Mouse (Mus musculus) megakaryocyte, embryonic 14.5 days (primary cell): ENCODE measurements around the gene Jarid2. TPM values are rescaled to one million over a fixed set of nuclear protein-coding genes. Genes with fewer than 3 reads are reported as not detected.

Source experiments
- H3K27me3 ChIP-seq: replicated peaks from 2 replicates; pipeline ENCODE3; 2012; ENCODE audit warnings: inconsistent platforms
- H3K36me3 ChIP-seq: replicated peaks from 2 replicates; pipeline ENCODE3; 2012; ENCODE audit warnings: low read length, inconsistent platforms, mixed read lengths
- H3K4me1 ChIP-seq: 2 replicates; pipeline ENCODE4 v1.6.1; 2012; ENCODE audit warnings: inconsistent platforms
- H3K4me3 ChIP-seq: replicated peaks from 2 replicates; pipeline ENCODE3; 2012; ENCODE audit warnings: moderate library complexity, mild to moderate bottlenecking, inconsistent platforms
- H3K9me3 ChIP-seq: 2 replicates; pipeline ENCODE4 v1.6.1; 2012; ENCODE audit warnings: inconsistent platforms
- FLI1 ChIP-seq: IDR thresholded peaks from 2 replicates; pipeline ENCODE4 v1.6.1; 2012; ENCODE audit warnings: low read length, inconsistent platforms, mixed read lengths
- GATA1 ChIP-seq: IDR thresholded peaks from 3 replicates; pipeline ENCODE4 v1.6.1; 2012; ENCODE audit warnings: mixed read lengths, low read length, inconsistent platforms, borderline replicate concordance
- polyA plus RNA-seq: library from polyadenylated mRNA; stranded (reverse); fragments of >175 nt; gene quantifications from 2 replicates; pipeline ENCODE4 v1.2.3, GENCODE M21; 2012; ENCODE audit warnings: low replicate concordance; ENCODE audit not compliant: insufficient read depth

The Jarid2 gene
- polyA plus RNA-seq, 1 experiment: 68.2 TPM

- Histone ChIP-seq H3K27me3 (no peaks in the 10 kb centered on the region), H3K4me3 (peak overlapping the region; percentile 98), H3K9me3 (no peaks in the 10 kb centered on the region), H3K36me3 (peaks cover 45% of the 10 kb centered on the region), H3K4me1 (peaks cover 59% of the 10 kb centered on the region)
- TF ChIP-seq FLI1: no peak
- no peak for TF ChIP-seq GATA1
Measured at GRCm38 (mm10) chr13:44735088-44735690, 5.9 kb downstream of the Jarid2 start.

GRCm38 (mm10) chr13:44737297-44737696, 8.0 kb downstream of the Jarid2 start:
- H3K4me1 ChIP-seq: peaks cover 80% of the 10 kb centered on the region
- peaks cover 63% of the 10 kb centered on the region for H3K36me3 ChIP-seq
- H3K4me3 ChIP-seq: peak overlapping the region; percentile 35
- H3K27me3 ChIP-seq: no peaks in the 10 kb centered on the region
- TF ChIP-seq FLI1: no peak
- no peak for TF ChIP-seq GATA1
- no peaks in the 10 kb centered on the region for H3K9me3 ChIP-seq

DNA sequence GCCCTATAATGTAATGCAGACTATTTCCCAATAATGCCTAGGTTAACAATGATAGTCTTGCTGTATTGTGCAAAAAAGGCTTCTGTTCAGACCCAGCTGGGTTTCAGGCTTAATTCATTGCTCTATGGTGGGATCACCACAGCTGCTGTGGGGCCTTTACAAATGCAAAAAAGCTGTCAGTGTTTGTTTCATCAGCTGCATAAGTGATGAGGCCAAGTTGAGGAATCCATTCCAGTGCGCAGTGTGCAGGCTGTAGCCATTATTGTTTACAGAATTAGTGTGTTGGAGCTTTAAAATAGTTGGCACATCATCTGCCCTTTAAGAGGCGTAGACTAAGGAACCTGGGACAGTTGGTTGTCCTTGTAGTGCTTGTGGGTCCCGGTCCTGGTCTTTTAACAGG, 22.5 kb downstream of the Jarid2 start:
- peaks cover 93% of the 10 kb centered on the region for H3K36me3 ChIP-seq
- no peaks in the 10 kb centered on the region for H3K9me3 ChIP-seq
- no peaks in the 10 kb centered on the region for H3K27me3 ChIP-seq
- peaks cover 100% of the 10 kb centered on the region for H3K4me1 ChIP-seq
- H3K4me3 ChIP-seq: no peak overlapping the region
- no peak for TF ChIP-seq GATA1
- no peak for TF ChIP-seq FLI1

GRCm38 (mm10) chr13:44753206-44753605, 23.9 kb downstream of the Jarid2 start:
- no peak overlapping the region for H3K4me3 ChIP-seq
- peaks cover 100% of the 10 kb centered on the region for H3K4me1 ChIP-seq
- TF ChIP-seq GATA1: no peak
- H3K27me3 ChIP-seq: no peaks in the 10 kb centered on the region
- peaks cover 89% of the 10 kb centered on the region for H3K36me3 ChIP-seq
- H3K9me3 ChIP-seq: no peaks in the 10 kb centered on the region

DNA sequence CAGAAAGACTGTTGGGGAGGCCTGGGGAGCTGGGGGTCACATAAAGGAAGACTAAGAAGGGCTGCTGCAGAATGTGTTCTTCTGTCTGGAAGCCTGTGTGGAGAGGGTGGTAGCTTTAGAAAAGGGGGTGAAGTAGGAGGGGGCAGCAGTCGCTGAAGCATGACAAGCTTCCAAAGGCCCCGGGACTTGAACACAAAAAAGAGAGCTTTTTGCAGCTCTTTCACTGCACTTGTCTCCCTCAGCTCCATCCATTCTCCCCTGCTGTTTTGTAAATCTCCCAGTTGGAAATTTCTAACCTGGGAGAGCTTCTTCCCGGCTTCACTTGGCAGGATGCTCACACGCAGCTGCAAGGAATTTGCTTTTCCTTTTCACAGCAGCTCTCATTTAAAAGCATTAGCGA, 26.2 kb downstream of the Jarid2 start:
- Histone ChIP-seq H3K4me3 (no peak overlapping the region), H3K36me3 (peaks cover 86% of the 10 kb centered on the region), H3K9me3 (no peaks in the 10 kb centered on the region), H3K27me3 (no peaks in the 10 kb centered on the region), H3K4me1 (peaks cover 100% of the 10 kb centered on the region)
- TF ChIP-seq GATA1 (no peak), FLI1 (no peak)

- peaks cover 80% of the 10 kb centered on the region for H3K36me3 ChIP-seq
Measured at GRCm38 (mm10) chr13:44758750-44759149, 29.5 kb downstream of the Jarid2 start.

GRCm38 (mm10) chr13:44760761-44761160, 31.5 kb downstream of the Jarid2 start:
- Histone ChIP-seq H3K9me3 (no peaks in the 10 kb centered on the region), H3K36me3 (peaks cover 78% of the 10 kb centered on the region), H3K27me3 (no peaks in the 10 kb centered on the region), H3K4me3 (peak overlapping the region; percentile 54), H3K4me1 (peaks cover 91% of the 10 kb centered on the region)
- TF ChIP-seq GATA1: no peak
- no peak for TF ChIP-seq FLI1

More at GRCm38 (mm10) chr13:44758750-44759149, 29.5 kb downstream of the Jarid2 start:
- Histone ChIP-seq H3K9me3 (no peaks in the 10 kb centered on the region), H3K4me3 (no peak overlapping the region), H3K27me3 (no peaks in the 10 kb centered on the region), H3K4me1 (peaks cover 94% of the 10 kb centered on the region)
- TF ChIP-seq GATA1: no peak
- no peak for TF ChIP-seq FLI1

DNA sequence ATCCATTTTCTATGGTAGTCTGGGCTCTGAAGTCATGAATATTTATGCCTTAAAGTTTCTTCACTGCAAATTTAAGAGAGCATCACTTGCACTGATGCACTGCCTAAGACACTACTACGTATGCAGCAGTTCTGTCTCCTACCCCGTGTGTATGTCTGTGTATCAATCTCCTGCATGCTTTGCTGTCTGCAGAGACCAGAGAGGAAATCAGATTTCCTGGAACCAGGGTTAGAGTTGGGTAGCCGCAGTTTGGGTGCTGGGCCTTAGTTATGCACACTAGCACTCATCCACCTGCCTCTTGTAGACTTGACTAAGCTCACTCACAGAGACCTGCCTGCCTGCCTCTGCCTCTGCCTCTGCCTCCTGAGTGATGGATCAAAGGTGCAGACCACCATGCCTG, 33.8 kb downstream of the Jarid2 start:
- H3K4me1 ChIP-seq: peaks cover 87% of the 10 kb centered on the region
- no peaks in the 10 kb centered on the region for H3K9me3 ChIP-seq
- no peaks in the 10 kb centered on the region for H3K27me3 ChIP-seq
- H3K36me3 ChIP-seq: peaks cover 79% of the 10 kb centered on the region
- TF ChIP-seq FLI1: no peak
- H3K4me3 ChIP-seq: peak overlapping the region; percentile 53

GRCm38 (mm10) chr13:44767751-44768150, 38.5 kb downstream of the Jarid2 start:
- Histone ChIP-seq H3K4me3 (peak overlapping the region; percentile 23), H3K9me3 (no peaks in the 10 kb centered on the region), H3K36me3 (peaks cover 79% of the 10 kb centered on the region), H3K4me1 (peaks cover 85% of the 10 kb centered on the region), H3K27me3 (no peaks in the 10 kb centered on the region)
- TF ChIP-seq GATA1 (no peak), FLI1 (no peak)

DNA sequence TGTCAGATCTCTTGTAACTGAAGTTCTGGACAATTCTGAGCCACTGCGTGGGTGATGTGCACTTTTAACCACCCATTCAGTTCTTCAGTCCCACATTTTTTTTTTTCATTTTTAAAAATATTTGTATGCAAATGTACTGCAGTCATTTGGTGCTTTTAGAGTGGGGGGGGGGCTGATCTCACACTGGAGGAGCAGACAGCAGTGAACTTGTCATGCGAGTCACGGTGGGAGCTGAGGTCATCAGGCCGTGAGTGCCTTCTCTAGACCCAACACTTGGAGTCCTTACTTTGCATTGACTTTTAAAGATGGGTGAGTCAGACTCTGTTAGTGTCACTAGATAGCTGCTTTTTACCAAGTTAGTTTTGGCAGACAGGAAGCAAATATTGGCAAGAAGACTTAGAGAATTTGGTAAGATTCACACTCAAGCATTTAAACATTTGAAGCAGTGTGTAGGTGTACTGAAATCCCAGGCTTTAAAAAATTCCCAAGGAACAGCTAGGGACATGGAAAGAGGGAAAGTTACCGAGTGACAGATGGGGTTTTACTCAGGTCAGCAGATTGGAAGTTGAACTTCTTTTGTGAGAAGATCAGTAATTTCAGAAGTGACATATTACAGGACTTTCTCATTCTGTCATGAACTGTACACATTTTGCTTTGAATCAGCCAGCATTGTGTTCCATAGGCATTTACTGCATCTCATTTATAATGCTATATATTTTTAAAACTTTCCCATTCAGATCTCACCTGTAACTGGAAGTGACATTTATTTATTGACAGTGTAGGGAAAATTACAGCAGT, 41.7 kb downstream of the Jarid2 start:
- TF ChIP-seq GATA1: no peak
- no peak for TF ChIP-seq FLI1
- H3K36me3 ChIP-seq: peaks cover 79% of the 10 kb centered on the region
- no peaks in the 10 kb centered on the region for H3K27me3 ChIP-seq
- no peaks in the 10 kb centered on the region for H3K9me3 ChIP-seq
- H3K4me3 ChIP-seq: no peak overlapping the region
- H3K4me1 ChIP-seq: peaks cover 86% of the 10 kb centered on the region
